Mouse (Mus musculus) midbrain, embryonic 12.5 days (tissue): ENCODE data around the gene Zcchc3. TPM values are rescaled to one million over a fixed set of nuclear protein-coding genes. Genes with fewer than 3 reads are reported as not detected.

Experiments used
- ATAC-seq: fragments of 200-750 bp; cut with Nextera tagmentation; 2 replicates; pipeline ENCODE4 v1.8.0; 2017; ENCODE audit warnings: low read depth, moderate TSS enrichment, moderate library complexity; ENCODE audit not compliant: low FRiP score
- H3K27ac ChIP-seq: fragments of 300-500 bp; sonication (generic); replicated peaks from 2 replicates; pipeline ENCODE4 v1.5.1; 2016; ENCODE audit warnings: mild to moderate bottlenecking
- H3K27me3 ChIP-seq: fragments of 300-500 bp; sonication (generic); 2 replicates; pipeline ENCODE4 v1.6.1; 2016; ENCODE audit warnings: mild to moderate bottlenecking
- H3K36me3 ChIP-seq: fragments of 300-500 bp; sonication (generic); 2 replicates; pipeline ENCODE4 v1.6.1; 2016
- H3K4me1 ChIP-seq: fragments of 300-500 bp; sonication (generic); 2 replicates; pipeline ENCODE4 v1.6.1; 2016
- H3K4me2 ChIP-seq: fragments of 300-500 bp; sonication (generic); replicated peaks from 2 replicates; pipeline ENCODE4 v1.6.1; 2016; ENCODE audit warnings: mild to moderate bottlenecking, moderate library complexity
- H3K4me3 ChIP-seq: fragments of 300-500 bp; sonication (generic); 2 replicates; pipeline ENCODE4 v1.5.1; 2016; ENCODE audit warnings: mild to moderate bottlenecking
- H3K9ac ChIP-seq: fragments of 300-500 bp; sonication (generic); replicated peaks from 2 replicates; pipeline ENCODE4 v1.6.1; 2016; ENCODE audit warnings: mild to moderate bottlenecking, moderate library complexity
- H3K9me3 ChIP-seq: fragments of 300-500 bp; sonication (generic); 2 replicates; pipeline ENCODE4 v1.6.1; 2016; ENCODE audit warnings: mild to moderate bottlenecking
- WGBS: fragments of 180-500 bp; shearing (Covaris S2); methylation state at CpG from one replicate; pipeline ENCODE4 v1.1.7; 2016; 5-methylcytosine and 5-hydroxymethylcytosine counted together
- polyA plus RNA-seq: library from polyadenylated mRNA; unstranded; fragments of >200 nt; fragmentation: Nextera tagmentation; extraction: Ambion mirVana; gene quantifications from 2 replicates; pipeline ENCODE4 v1.2.1, GENCODE M21; 2016

Zcchc3 gene
- polyA plus RNA-seq = 51.3 and 53.3 TPM in 2 replicates

- Histone ChIP-seq H3K4me1 (peaks cover 38% of the 10 kb centered on the region), H3K27me3 (no peaks in the 10 kb centered on the region), H3K4me2 (peak within 1 kb of the TSS; percentile 90), H3K27ac (peak within 1 kb of the TSS; percentile 97), H3K4me3 (peak within 1 kb of the TSS; percentile 94), H3K36me3 (no peaks in the 10 kb centered on the region), H3K9ac (peak within 1 kb of the TSS; percentile 97), H3K9me3 (peaks cover 9% of the 10 kb centered on the region; the same call in 1 of the 2 replicates)
- WGBS = under 1% methylated on average over 65 of the region's 65 CpGs
- ATAC-seq = peak; percentile 68
These were observed at the start of gene Zcchc3 for GRCm38 (mm10) chr2:152414591-152415165. Zcchc3 (minus strand) TSS chr2:152415027.

DNA sequence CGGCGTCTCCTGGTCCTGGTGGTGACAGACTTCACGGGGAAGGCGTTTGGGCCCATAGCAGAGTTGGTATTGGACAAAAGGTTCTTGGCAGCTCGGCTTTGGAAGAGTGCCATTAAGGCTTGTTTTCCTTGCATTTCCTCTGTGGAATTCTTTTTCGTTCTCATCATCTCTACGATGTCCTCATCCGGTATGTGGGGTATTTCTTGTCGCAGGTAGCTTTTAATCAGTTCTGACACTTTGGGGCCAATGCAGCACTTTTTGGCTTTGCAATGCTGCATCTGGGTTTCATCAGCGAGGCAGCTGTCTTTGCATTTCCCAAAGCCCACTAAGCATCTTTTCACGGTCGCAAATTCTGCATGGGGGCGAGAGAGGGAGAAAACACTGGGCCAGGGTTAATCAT lies 44.4 kb upstream of the Zcchc3 start:
- no peaks in the 10 kb centered on the region for H3K4me1 ChIP-seq
- ATAC-seq = no peak
- 78% methylated on average over 13 of the region's 13 CpGs for WGBS

DNA sequence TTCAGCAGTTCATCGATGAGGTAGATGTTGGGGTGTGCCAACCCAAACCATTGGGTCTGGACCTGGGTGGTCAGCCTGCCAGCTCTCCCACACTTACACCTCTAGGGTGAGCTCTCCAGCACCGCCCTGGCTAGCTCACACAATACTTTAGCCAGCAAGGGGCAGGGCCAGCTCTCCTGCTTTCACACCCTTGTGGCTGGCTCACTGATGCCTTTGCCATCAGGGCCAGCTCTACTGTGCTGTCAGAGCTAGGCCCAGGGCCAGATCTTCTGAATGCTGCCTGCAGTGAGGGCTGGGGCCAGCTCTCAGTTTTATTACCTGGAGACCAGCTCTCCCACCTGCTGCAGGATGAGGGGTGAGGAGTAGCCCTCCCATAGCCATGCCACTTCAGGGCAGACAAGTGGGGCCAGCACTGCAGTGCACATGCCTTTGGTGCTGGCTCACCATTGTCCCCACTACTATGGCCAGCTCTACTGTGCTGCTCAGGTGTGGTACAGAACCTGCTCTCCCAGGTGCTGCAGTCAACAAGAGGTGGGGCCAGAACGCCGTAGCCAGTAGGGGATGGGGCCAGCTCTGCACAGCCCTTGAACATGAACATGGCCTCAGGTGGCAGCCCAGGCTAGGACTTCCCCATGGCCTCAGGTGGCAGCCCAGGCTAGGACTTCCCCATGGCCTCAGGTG lies 37.4 kb upstream of the Zcchc3 start:
- Histone ChIP-seq H3K4me3 (no peak overlapping the region), H3K4me1 (no peaks in the 10 kb centered on the region), H3K27ac (no peak overlapping the region), H3K36me3 (no peaks in the 10 kb centered on the region), H3K9ac (no peak overlapping the region), H3K27me3 (0 out of 2 replicates have a peak, but pooled peaks cover 5% of the 10 kb centered on the region), H3K4me2 (no peak overlapping the region), H3K9me3 (no peaks in the 10 kb centered on the region)
- no peak for ATAC-seq
- 74% methylated on average over 4 of the region's 4 CpGs for WGBS

More for the DNA sequence above, 44.4 kb upstream of the Zcchc3 start:
- Histone ChIP-seq H3K27ac (no peak overlapping the region), H3K36me3 (no peaks in the 10 kb centered on the region), H3K9me3 (no peaks in the 10 kb centered on the region), H3K4me3 (no peak overlapping the region), H3K4me2 (no peak overlapping the region), H3K27me3 (no peaks in the 10 kb centered on the region), H3K9ac (no peak overlapping the region)

DNA sequence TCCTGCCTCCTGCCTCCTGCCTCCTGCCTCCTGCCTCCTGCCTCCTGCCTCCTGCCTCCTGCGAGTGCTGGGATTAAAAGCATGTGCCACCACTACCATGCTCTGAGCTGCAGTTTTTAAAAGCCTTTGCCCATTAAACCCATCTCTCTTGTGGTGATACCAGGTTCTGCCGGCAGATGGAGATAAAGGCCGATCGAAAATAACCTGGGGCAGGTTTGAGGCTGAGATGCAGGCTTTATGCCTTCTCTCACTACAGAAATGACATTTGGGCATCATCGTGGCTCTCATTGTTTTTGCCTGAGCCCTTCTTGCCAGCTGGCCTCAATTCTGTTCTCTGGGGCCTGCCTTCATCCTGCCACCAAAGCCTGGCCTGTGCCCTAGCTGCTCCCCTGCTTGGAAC lies 35.4 kb upstream of the Zcchc3 start:
- no peaks in the 10 kb centered on the region for H3K9me3 ChIP-seq
- no peak overlapping the region for H3K27ac ChIP-seq

DNA sequence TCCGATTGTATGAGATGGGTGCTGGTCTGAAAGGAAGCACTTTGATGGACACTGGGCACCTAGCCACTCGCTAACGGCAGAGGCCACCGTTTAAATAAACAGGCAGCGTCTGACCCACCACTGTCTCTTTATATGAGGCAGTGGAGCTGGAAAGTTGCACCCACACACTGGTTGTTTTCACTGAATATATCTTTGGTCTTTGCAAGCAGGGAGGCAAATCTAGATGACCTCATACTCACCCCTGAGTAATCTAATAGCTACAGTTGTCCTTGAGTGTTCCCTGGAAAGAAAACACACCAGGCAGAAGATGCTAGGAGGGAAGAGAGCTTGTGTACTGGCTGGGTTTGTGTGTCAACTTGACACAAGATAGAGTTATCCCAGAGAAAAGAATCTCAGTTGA lies 32.6 kb upstream of the Zcchc3 start:
- WGBS = 55% methylated on average over 5 of the region's 5 CpGs
- Histone ChIP-seq H3K4me1 (no peaks in the 10 kb centered on the region), H3K4me3 (no peak overlapping the region), H3K9ac (no peak overlapping the region), H3K9me3 (no peaks in the 10 kb centered on the region), H3K36me3 (no peaks in the 10 kb centered on the region), H3K4me2 (no peak overlapping the region), H3K27ac (no peak overlapping the region), H3K27me3 (0 out of 2 replicates have a peak, but pooled peaks cover 5% of the 10 kb centered on the region)
- no peak for ATAC-seq

More for the DNA sequence above, 35.4 kb upstream of the Zcchc3 start:
- 2% methylated on average over 5 of the region's 5 CpGs for WGBS
- Histone ChIP-seq H3K4me2 (no peak overlapping the region), H3K4me1 (no peaks in the 10 kb centered on the region), H3K27me3 (0 out of 2 replicates have a peak, but pooled peaks cover 5% of the 10 kb centered on the region), H3K9ac (no peak overlapping the region), H3K4me3 (no peak overlapping the region), H3K36me3 (no peaks in the 10 kb centered on the region)
- ATAC-seq = no peak

DNA sequence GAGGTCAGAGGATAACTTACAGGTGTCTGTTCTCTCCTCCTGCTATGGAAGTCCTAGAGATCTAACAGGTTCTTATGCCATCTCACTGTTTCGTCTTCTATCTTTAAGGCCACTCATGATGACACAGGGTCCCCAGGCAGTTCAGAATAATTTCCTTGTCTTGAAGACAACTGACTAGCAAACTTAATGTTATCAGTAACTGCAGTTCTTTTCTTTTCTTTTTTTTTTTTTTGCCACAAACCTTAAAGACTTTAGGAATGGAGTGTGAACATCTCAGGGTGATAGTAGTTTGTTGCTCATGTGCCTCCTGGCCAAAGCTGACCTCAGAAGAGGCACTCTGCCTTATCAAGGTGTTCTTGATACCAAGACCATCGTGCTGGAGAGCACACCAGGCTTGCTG lies 31.8 kb upstream of the Zcchc3 start:
- Histone ChIP-seq H3K4me3 (no peak overlapping the region), H3K9ac (no peak overlapping the region), H3K4me2 (no peak overlapping the region), H3K27ac (no peak overlapping the region), H3K36me3 (no peaks in the 10 kb centered on the region), H3K27me3 (0 out of 2 replicates have a peak, but pooled peaks cover 5% of the 10 kb centered on the region), H3K9me3 (no peaks in the 10 kb centered on the region), H3K4me1 (no peaks in the 10 kb centered on the region)
- no peak for ATAC-seq
- WGBS = 69% methylated on average over 2 of the region's 2 CpGs

GRCm38 (mm10) chr2:152443281-152443680 lies 28.5 kb upstream of the Zcchc3 start:
- no peaks in the 10 kb centered on the region for H3K9me3 ChIP-seq
- no peak overlapping the region for H3K9ac ChIP-seq
- H3K4me1 ChIP-seq = no peaks in the 10 kb centered on the region
- no peak overlapping the region for H3K27ac ChIP-seq
- no peak overlapping the region for H3K4me3 ChIP-seq
- 88% methylated on average over 8 of the region's 8 CpGs for WGBS
- H3K36me3 ChIP-seq = no peaks in the 10 kb centered on the region
- ATAC-seq = no peak
- no peak overlapping the region for H3K4me2 ChIP-seq
- H3K27me3 ChIP-seq = no peaks in the 10 kb centered on the region

DNA sequence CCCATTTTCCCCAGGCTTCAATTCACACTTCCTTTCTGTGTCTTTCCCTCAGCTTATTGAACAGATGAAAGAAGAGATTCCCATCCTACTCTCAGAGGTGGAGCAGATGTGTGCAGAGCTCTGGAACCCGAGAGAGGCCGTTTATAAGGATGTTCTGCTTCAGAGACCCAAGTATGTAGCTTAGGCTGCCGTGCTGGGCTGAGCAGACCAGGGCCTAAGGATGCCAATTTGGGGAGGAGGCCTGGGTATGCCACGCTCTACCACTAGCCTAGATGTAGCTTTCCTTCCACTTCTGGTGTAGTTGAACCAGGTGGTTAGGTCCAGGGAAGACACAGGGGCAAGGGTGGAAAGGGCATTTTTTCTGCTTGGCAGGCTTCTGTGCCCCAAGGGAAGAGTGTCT lies 27.5 kb upstream of the Zcchc3 start:
- Histone ChIP-seq H3K27me3 (no peaks in the 10 kb centered on the region), H3K27ac (no peak overlapping the region), H3K9me3 (no peaks in the 10 kb centered on the region), H3K4me2 (no peak overlapping the region), H3K9ac (no peak overlapping the region), H3K36me3 (no peaks in the 10 kb centered on the region), H3K4me1 (peaks cover 1% of the 10 kb centered on the region; the same call in 1 of the 2 replicates), H3K4me3 (no peak overlapping the region)
- WGBS = 73% methylated on average over 4 of the region's 4 CpGs
- ATAC-seq = no peak

GRCm38 (mm10) chr2:152439833-152440232 lies 25.0 kb upstream of the Zcchc3 start:
- no peak for ATAC-seq
- H3K4me2 ChIP-seq = no peak overlapping the region
- H3K9me3 ChIP-seq = no peaks in the 10 kb centered on the region
- H3K27me3 ChIP-seq = 0 out of 2 replicates have a peak, but pooled peaks cover 4% of the 10 kb centered on the region
- H3K4me1 ChIP-seq = peaks cover 5% of the 10 kb centered on the region; the same call in 1 of the 2 replicates
- H3K27ac ChIP-seq = no peak overlapping the region
- no peak overlapping the region for H3K9ac ChIP-seq
- no peaks in the 10 kb centered on the region for H3K36me3 ChIP-seq
- no peak overlapping the region for H3K4me3 ChIP-seq
- 81% methylated on average over 2 of the region's 2 CpGs for WGBS

DNA sequence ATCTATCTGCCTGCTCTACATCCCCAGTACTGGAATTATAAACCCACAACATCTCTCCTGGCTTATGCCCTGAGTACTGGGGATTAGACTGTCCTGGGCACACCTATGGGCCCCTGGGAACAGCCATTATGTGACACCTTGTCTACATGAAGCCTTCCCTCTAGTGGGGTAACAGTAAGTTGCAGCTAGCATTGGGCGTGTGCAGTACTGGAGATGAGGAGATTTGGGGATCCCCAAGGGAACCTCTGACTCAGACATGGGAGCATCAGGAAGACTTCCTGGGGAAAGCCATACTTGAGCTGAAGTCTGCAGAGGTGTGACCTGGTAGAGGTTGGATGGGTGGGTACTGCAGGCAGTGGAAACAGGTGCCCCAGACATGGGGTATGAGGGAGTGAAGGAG lies 24.1 kb upstream of the Zcchc3 start:
- Histone ChIP-seq H3K36me3 (no peaks in the 10 kb centered on the region), H3K4me2 (no peak overlapping the region), H3K27me3 (peaks cover 4% of the 10 kb centered on the region; the same call in 1 of the 2 replicates), H3K9ac (no peak overlapping the region), H3K27ac (no peak overlapping the region), H3K4me1 (peaks cover 5% of the 10 kb centered on the region; the same call in 1 of the 2 replicates), H3K4me3 (no peak overlapping the region), H3K9me3 (no peaks in the 10 kb centered on the region)
- WGBS = 58% methylated on average over 1 of the region's 1 CpGs
- ATAC-seq = no peak

DNA sequence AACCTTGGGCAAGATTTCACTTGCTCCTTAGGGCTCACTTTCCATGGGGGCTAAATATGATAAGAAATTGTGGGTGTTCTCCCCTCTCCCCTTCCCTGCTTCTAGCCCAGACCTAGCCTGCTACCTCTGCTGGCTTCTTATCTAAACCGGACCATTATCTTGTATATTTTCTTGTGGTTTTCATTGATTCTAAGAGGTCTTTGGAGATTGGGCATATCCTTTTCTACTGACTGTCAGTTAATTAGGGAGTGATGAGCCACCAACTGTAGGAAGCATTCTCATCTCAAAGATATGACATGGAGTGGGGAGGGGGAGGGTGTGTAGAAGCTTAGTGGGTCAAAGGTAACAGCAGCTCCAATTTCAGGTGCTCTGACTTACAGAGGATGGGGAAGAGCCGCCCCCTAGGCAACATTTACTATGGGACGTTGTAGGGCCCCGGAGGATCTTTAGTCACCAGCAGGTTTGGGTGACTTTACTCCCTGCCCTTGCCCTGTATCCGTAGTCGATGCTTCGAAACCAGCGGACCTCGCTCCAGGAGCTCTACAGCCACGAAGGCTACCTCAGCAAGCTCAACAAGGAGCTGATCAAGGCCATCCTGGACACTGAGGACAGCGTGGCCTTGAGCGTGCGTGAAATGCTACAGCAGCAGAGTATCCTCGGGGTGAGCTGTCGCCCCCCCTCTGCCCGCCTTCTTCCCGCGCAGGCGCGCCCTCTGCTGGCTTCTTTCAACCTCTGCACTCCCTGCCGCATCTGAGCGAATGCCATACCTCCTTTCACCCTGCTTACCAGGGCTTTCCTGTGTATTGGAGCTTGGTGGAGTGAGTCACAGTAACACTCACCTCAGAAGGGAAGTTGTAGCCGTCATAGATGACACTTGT lies 22.4 kb upstream of the Zcchc3 start:
- Histone ChIP-seq H3K9me3 (no peaks in the 10 kb centered on the region), H3K4me1 (peaks cover 5% of the 10 kb centered on the region; the same call in 1 of the 2 replicates), H3K4me2 (peak overlapping the region; percentile 58), H3K27me3 (peaks cover 10% of the 10 kb centered on the region; the same call in 1 of the 2 replicates), H3K36me3 (no peaks in the 10 kb centered on the region), H3K27ac (0 out of 2 replicates have a peak overlapping the region, but pooled peaks have one; percentile 2), H3K4me3 (peak overlapping the region; percentile 34), H3K9ac (peak overlapping the region; percentile 43; the same call in 1 of the 2 replicates)
- ATAC-seq = peak; percentile 81
- 4% methylated on average over 23 of the region's 23 CpGs for WGBS
